Mouse (Mus musculus): Measurements from ENCODE around the gene Zbtb20.

DNA sequence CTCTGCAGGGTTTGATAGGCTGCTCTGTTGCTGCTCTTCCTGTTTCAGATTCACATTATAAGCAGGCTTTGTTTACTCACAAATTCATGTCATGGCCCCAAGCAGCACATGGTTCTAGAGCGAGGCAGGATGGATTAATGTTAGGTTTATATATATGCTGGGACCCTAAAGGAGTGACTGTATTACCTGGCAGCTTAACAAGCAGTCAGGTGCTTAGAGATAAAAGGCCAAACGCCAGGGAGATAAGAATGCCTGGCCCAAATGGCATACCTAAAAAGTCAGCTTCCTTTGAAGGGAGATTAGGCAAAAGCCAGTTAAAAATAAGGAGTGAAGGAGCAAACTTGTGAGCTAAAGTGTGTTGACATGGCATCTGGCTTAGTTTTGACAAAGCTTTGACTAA is 457.1 kb downstream of the Zbtb20 start:
- no peak for TF ChIP-seq EP300 (IDR thresholded peaks at IDR 0.05; ENCODE audit: low read depth)
- TF ChIP-seq CTCF (IDR thresholded peaks at IDR 0.05; ENCODE audit: low read depth), result no peak

Data from liver, embryonic 14.5 days (tissue).